27 mouse cellular contexts compared by ENCODE assay signal in genomic region chr6:84445093-84445492, GRCm38 (mm10).
A peak's percentile ranks its signal among the peaks of the same experiment; 100 is the strongest.
DNase-seq lines count a peak whose midpoint lies in the region; ATAC-seq and TF ChIP-seq lines count a peak whose summit lies in the region.
"Had no signal": no experiment of that assay in that cellular context is flagged by ENCODE, and none has a peak within 500 bp of the region (broad histone marks: within the 10 kb centered on the region; RNA-seq: fewer than 3 reads in every experiment).

No protein-coding gene starts in this region.

- 61% methylated on average over 4 of the region's 4 CpGs for WGBS in forebrain, embryonic 14.5 days
- 66% methylated on average over 4 of the region's 4 CpGs for WGBS in forebrain, embryonic 12.5 days
- WGBS in heart, embryonic 10.5 days = 38% methylated on average over 4 of the region's 4 CpGs

- no peak for TF ChIP-seq CTCF in brain, embryonic 14.5 days (IDR thresholded peaks at IDR 0.05; ENCODE audit: borderline replicate concordance, extremely low read depth, insufficient read depth, insufficient read length)

- DNase-seq in forebrain, embryonic 14.5 days (ENCODE audit: low spot score) = peak; percentile 59
- peak; percentile 65 for DNase-seq in heart, embryonic 10.5 days (ENCODE audit: low spot score)
- DNase-seq in heart, postnatal 4 days = no peak
- peak; percentile 14 for DNase-seq in 416B (ENCODE audit: low read depth)
- peak; percentile 68 for DNase-seq in brain, embryonic 14.5 days (ENCODE audit: low read depth)
- no peak for DNase-seq in adrenal gland, postnatal 14 days
- no peak for DNase-seq in kidney, postnatal 10 days
- DNase-seq: adrenal gland, postnatal 36 days; cerebellum, adult 18-20 months; cerebellum, postnatal 36 days; gastrocnemius, postnatal 25 days; heart, adult 2 months; heart, postnatal 36 days; kidney, adult 8-10 months; kidney, postnatal 14 days; lung, adult 2 months; lung, postnatal 14 days; midbrain, embryonic 14.5 days; thymus, adult 2 months; thymus, postnatal 4 days had no signal

- no peaks in the 10 kb centered on the region for H3K9me3 ChIP-seq in forebrain, embryonic 14.5 days (replicated peaks; ENCODE audit: control insufficient read depth, low read length)
- H3K9me3 ChIP-seq in forebrain, embryonic 12.5 days = no peaks in the 10 kb centered on the region
- H3K9me3 ChIP-seq in heart, embryonic 10.5 days = no peaks in the 10 kb centered on the region
- H3K9me3 ChIP-seq: heart, embryonic 15.5 days; hindbrain, embryonic 15.5 days had no signal

- no peaks in the 10 kb centered on the region for H3K4me1 ChIP-seq in forebrain, embryonic 14.5 days (ENCODE audit: control insufficient read depth, insufficient read depth, low read length)
- H3K4me1 ChIP-seq in forebrain, embryonic 12.5 days = no peaks in the 10 kb centered on the region
- 0 out of 2 replicates have a peak, but pooled peaks cover 3% of the 10 kb centered on the region for H3K4me1 ChIP-seq in heart, embryonic 10.5 days
- H3K4me1 ChIP-seq: embryonic facial prominence, embryonic 15.5 days; heart, embryonic 15.5 days; hindbrain, embryonic 15.5 days; liver, embryonic 12.5 days had no signal

- H3K4me3 ChIP-seq in forebrain, embryonic 14.5 days (ENCODE audit: low read depth, low read length) = no peak overlapping the region
- H3K4me3 ChIP-seq in forebrain, embryonic 12.5 days (replicated peaks) = no peak overlapping the region
- H3K4me3 ChIP-seq in heart, embryonic 10.5 days = no peak overlapping the region
- H3K4me3 ChIP-seq: embryonic facial prominence, embryonic 15.5 days; heart, adult 2 months; heart, embryonic 15.5 days; hindbrain, embryonic 15.5 days; limb, embryonic 13.5 days; liver, embryonic 12.5 days had no signal

- no peaks in the 10 kb centered on the region for H3K27me3 ChIP-seq in forebrain, embryonic 14.5 days (replicated peaks; ENCODE audit: control insufficient read depth, insufficient read depth, low read length)
- H3K27me3 ChIP-seq in forebrain, embryonic 12.5 days = no peaks in the 10 kb centered on the region
- peaks cover 7% of the 10 kb centered on the region; the same call in 1 of the 2 replicates for H3K27me3 ChIP-seq in heart, embryonic 10.5 days (ENCODE audit: insufficient read depth, poor library complexity, severe bottlenecking)
- H3K27me3 ChIP-seq: embryonic facial prominence, embryonic 15.5 days; hindbrain, embryonic 15.5 days; liver, embryonic 12.5 days had no signal

- H3K27ac ChIP-seq in forebrain, embryonic 14.5 days (ENCODE audit: low read depth, low read length) = no peak overlapping the region
- H3K27ac ChIP-seq in forebrain, embryonic 12.5 days = no peak overlapping the region
- no peak overlapping the region for H3K27ac ChIP-seq in heart, embryonic 10.5 days
- H3K27ac ChIP-seq: embryonic facial prominence, embryonic 15.5 days; heart, adult 2 months; heart, embryonic 15.5 days; hindbrain, embryonic 15.5 days; limb, embryonic 13.5 days; liver, embryonic 12.5 days had no signal

- ATAC-seq in forebrain, embryonic 14.5 days = no peak
- ATAC-seq in forebrain, embryonic 12.5 days (ENCODE audit: low FRiP score) = no peak
- ATAC-seq: liver, embryonic 12.5 days had no signal

- TF ChIP-seq POLR2A in brain, embryonic 14.5 days (IDR thresholded peaks at IDR 0.05; ENCODE audit: borderline replicate concordance, extremely low read depth, insufficient read depth, insufficient read length, poor library complexity, severe bottlenecking) = no peak

- no peak overlapping the region for H3K9ac ChIP-seq in forebrain, embryonic 14.5 days (ENCODE audit: low read length)
- H3K9ac ChIP-seq in forebrain, embryonic 12.5 days = no peak overlapping the region
- H3K9ac ChIP-seq: embryonic facial prominence, embryonic 15.5 days; heart, embryonic 15.5 days; hindbrain, embryonic 15.5 days; limb, embryonic 13.5 days; liver, embryonic 12.5 days had no signal

- no peak overlapping the region for H3K4me2 ChIP-seq in forebrain, embryonic 14.5 days (ENCODE audit: low read length)
- H3K4me2 ChIP-seq in forebrain, embryonic 12.5 days = no peak overlapping the region
- H3K4me2 ChIP-seq: embryonic facial prominence, embryonic 15.5 days; heart, embryonic 15.5 days; hindbrain, embryonic 15.5 days; limb, embryonic 13.5 days; liver, embryonic 12.5 days had no signal

- H3K36me3 ChIP-seq in forebrain, embryonic 14.5 days (ENCODE audit: control insufficient read depth, insufficient read depth, low read length) = no peaks in the 10 kb centered on the region
- no peaks in the 10 kb centered on the region for H3K36me3 ChIP-seq in forebrain, embryonic 12.5 days (replicated peaks)
- H3K36me3 ChIP-seq in heart, embryonic 10.5 days = no peaks in the 10 kb centered on the region
- H3K36me3 ChIP-seq: embryonic facial prominence, embryonic 15.5 days; G1E; heart, embryonic 15.5 days; hindbrain, embryonic 15.5 days; limb, embryonic 13.5 days; liver, embryonic 12.5 days had no signal

Comparison
In these comparisons a context has a peak if more than half of its experiments do, and no peak if none do; other contexts are left out.
1. DNase-seq: peak in forebrain, embryonic 14.5 days (single experiment), heart, embryonic 10.5 days (single experiment), 416B (single experiment) and brain, embryonic 14.5 days (single experiment); none in heart, postnatal 4 days (single experiment), adrenal gland, postnatal 14 days (single experiment) and kidney, postnatal 10 days (single experiment).